Mouse (Mus musculus) CH12.LX (cell line): ENCODE results near the gene Bach2. TPM values are rescaled to one million over a fixed set of nuclear protein-coding genes. Genes with fewer than 3 reads are reported as not detected.

Source experiments
- DNase-seq: peaks from one replicate; pipeline ENCODE4 v3.0.0-alpha.2; 2013; ENCODE audit errors: extremely low read depth
- H3K27ac ChIP-seq: 2 replicates; pipeline ENCODE4 v1.5.1; 2012; ENCODE audit warnings: low read depth, mild to moderate bottlenecking, control low read depth, moderate library complexity; ENCODE audit not compliant: insufficient read depth
- H3K27me3 ChIP-seq: replicated peaks from 2 replicates; pipeline ENCODE3; 2012; ENCODE audit warnings: inconsistent platforms
- H3K36me3 ChIP-seq, 2 experiments: replicated peaks in 1 of 2; 2 replicates each; pipeline versions ENCODE3 to v1.6.1; 2012; ENCODE audit warnings: inconsistent platforms in 1 of 2, low read length in 1 of 2, mild to moderate bottlenecking in 1 of 2, mixed read lengths in 1 of 2, moderate library complexity in 1 of 2; ENCODE audit not compliant: control insufficient read depth in 1 of 2, insufficient read depth in 1 of 2
- H3K4me1 ChIP-seq, 2 experiments: 2 replicates each; pipeline ENCODE4 v1.6.1; 2012; ENCODE audit warnings: inconsistent platforms in 1 of 2, moderate library complexity in 1 of 2; ENCODE audit not compliant: insufficient read depth in 2 of 2, control insufficient read depth in 1 of 2
- H3K4me2 ChIP-seq: 2 replicates; pipeline ENCODE4 v1.6.1; 2012; ENCODE audit warnings: low read depth, mild to moderate bottlenecking, control low read depth; ENCODE audit not compliant: poor library complexity, insufficient read depth, severe bottlenecking
- H3K4me3 ChIP-seq, 3 experiments: fragments of 150-350 bp in 1 of 3; sonication (generic) in 1 of 3; replicated peaks in 1 of 3; 2 replicates each; pipeline versions ENCODE3 to v1.5.1; 2011 to 2012; ENCODE audit warnings: low read depth in 2 of 3, low read length in 2 of 3, mild to moderate bottlenecking in 2 of 3, moderate library complexity in 2 of 3, control low read depth in 1 of 3, improper control_type of control experiment in 1 of 3, inconsistent platforms in 1 of 3, mixed read lengths in 1 of 3; ENCODE audit not compliant: poor library complexity in 1 of 3
- H3K79me2 ChIP-seq: replicated peaks from 2 replicates; pipeline ENCODE4 v1.6.1; 2012; ENCODE audit warnings: mild to moderate bottlenecking, moderate library complexity; ENCODE audit not compliant: control insufficient read depth, poor library complexity, insufficient read depth, severe bottlenecking; ENCODE audit errors: extremely low read depth
- H3K9ac ChIP-seq: 2 replicates; pipeline ENCODE4 v1.6.1; 2012; ENCODE audit warnings: low read depth, mild to moderate bottlenecking, control low read depth, moderate library complexity; ENCODE audit not compliant: insufficient read depth
- H3K9me3 ChIP-seq: replicated peaks from 2 replicates; pipeline ENCODE3; 2012; ENCODE audit warnings: low read length, inconsistent platforms, mixed read lengths
- BHLHE40 ChIP-seq: IDR thresholded peaks from 2 replicates; pipeline ENCODE4 v1.6.1; 2011; ENCODE audit warnings: mild to moderate bottlenecking, low read depth, low read length, improper control_type of control experiment
- CHD2 ChIP-seq: IDR thresholded peaks from 2 replicates; pipeline ENCODE4 v1.6.1; 2011; ENCODE audit warnings: low read length, improper control_type of control experiment
- CTCF ChIP-seq, 2 experiments: IDR thresholded peaks in 1 of 2; conservative IDR thresholded peaks in 1 of 2; 2 replicates each; pipeline ENCODE4 v1.5.1; 2011 to 2012; ENCODE audit warnings: low read depth in 2 of 2, low read length in 2 of 2, improper control_type of control experiment in 1 of 2, inconsistent platforms in 1 of 2, mild to moderate bottlenecking in 1 of 2, moderate library complexity in 1 of 2
- ELF1 ChIP-seq: IDR thresholded peaks from 2 replicates; pipeline ENCODE4 v1.6.1; 2014; ENCODE audit warnings: low read depth, mild to moderate bottlenecking, inconsistent platforms, low read length, improper control_type of control experiment
- EP300 ChIP-seq: IDR thresholded peaks from 2 replicates; pipeline ENCODE4 v1.6.1; 2011; ENCODE audit warnings: low read length, improper control_type of control experiment
- IRF4 ChIP-seq: IDR thresholded peaks from 2 replicates; pipeline ENCODE4 v1.6.1; 2014; ENCODE audit warnings: low read depth, mild to moderate bottlenecking, inconsistent platforms, low read length, improper control_type of control experiment
- MAX ChIP-seq: IDR thresholded peaks from 2 replicates; pipeline ENCODE4 v1.6.1; 2011; ENCODE audit warnings: low read length, improper control_type of control experiment
- MAZ ChIP-seq: IDR thresholded peaks from 2 replicates; pipeline ENCODE4 v1.6.1; 2012; ENCODE audit warnings: low read depth, mild to moderate bottlenecking, inconsistent platforms, low read length, improper control_type of control experiment, moderate library complexity
- MEF2A ChIP-seq: IDR thresholded peaks from 2 replicates; pipeline ENCODE4 v1.6.1; 2014; ENCODE audit warnings: low read depth, mild to moderate bottlenecking, inconsistent platforms, low read length, improper control_type of control experiment, borderline replicate concordance
- NRF1 ChIP-seq: IDR thresholded peaks from 2 replicates; pipeline ENCODE4 v1.6.1; 2014; ENCODE audit warnings: low read depth, mild to moderate bottlenecking, inconsistent platforms, low read length, improper control_type of control experiment, moderate library complexity
- PAX5 ChIP-seq: IDR thresholded peaks from 2 replicates; pipeline ENCODE4 v1.6.1; 2012; ENCODE audit warnings: low read length, inconsistent platforms, mixed read lengths
- POLR2A ChIP-seq: IDR thresholded peaks from 2 replicates; pipeline ENCODE4 v1.6.1; 2011; ENCODE audit warnings: low read depth, mild to moderate bottlenecking, improper control_type of control experiment, low read length
- TBP ChIP-seq: conservative IDR thresholded peaks from 2 replicates; pipeline ENCODE4 v1.6.1; 2011; ENCODE audit warnings: low read depth, low read length, improper control_type of control experiment
- ZC3H11A ChIP-seq: IDR thresholded peaks from 2 replicates; pipeline ENCODE4 v1.6.1; 2012; ENCODE audit warnings: low read depth, mild to moderate bottlenecking, inconsistent platforms, low read length, improper control_type of control experiment
- dilution Hi-C: fragments of 300-500 bp; cut with MboI; formaldehyde crosslinking; loops from 2 replicates; pipeline ENCODE4 v1.14.3; 2020; ENCODE audit warnings: low sequenced_read_pairs; ENCODE audit not compliant: extremely low pct_unique_long_range_greater_than_20kb, extremely low pct_ligation_motif_present
- in situ Hi-C: fragments of 300-500 bp; cut with MboI; formaldehyde crosslinking; loops from 3 replicates; pipeline ENCODE4 v1.14.3; 2019; ENCODE audit warnings: low sequenced_read_pairs, low pct_ligation_motif_present, low pct_unique_long_range_greater_than_20kb, mixed read lengths
- polyA plus RNA-seq: library from polyadenylated mRNA; unstranded; fragments of >175 nt; gene quantifications from 2 replicates; pipeline ENCODE4 v1.2.1, GENCODE M21; 2012; ENCODE audit warnings: low read depth; ENCODE audit not compliant: insufficient read length
- total RNA-seq, 2 experiments: library from RNA; depleted of rRNA; stranded (reverse); fragments of 300-350 nt in 1 of 2; fragments of >200 nt in 1 of 2; gene quantifications; 2 replicates each; pipeline ENCODE4 v1.2.3; 2012 to 2014

Bach2 gene
- total and polyA plus RNA-seq, 3 experiments, result 0.11 TPM; not detected in 2

DNA sequence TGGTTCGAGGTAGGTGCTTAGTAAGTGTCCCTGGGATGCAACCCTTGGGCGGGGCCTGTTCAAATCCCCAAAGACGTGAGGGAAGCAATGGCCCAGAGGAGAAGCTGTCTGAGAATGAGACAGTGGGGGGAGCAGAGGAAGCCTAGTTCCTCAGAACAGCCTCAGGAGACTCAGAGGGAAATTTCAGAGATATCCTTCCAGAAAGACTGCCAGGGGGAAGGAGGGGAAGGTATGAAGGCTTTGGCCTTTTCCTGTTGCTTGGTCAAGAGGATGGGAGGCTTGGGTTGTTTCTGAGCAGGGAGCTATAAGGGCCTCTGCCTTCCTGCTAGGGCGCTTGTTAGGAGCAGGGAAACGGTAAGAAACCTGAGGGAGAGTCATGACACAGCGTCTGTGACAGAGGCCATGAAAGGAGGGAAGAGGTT lies 137.9 kb downstream of the Bach2 start:
- Histone ChIP-seq H3K36me3 (no peaks in the 10 kb centered on the region), H3K4me3 (no peak overlapping the region), H3K4me2 (no peak overlapping the region), H3K9ac (no peak overlapping the region), H3K9me3 (no peaks in the 10 kb centered on the region), H3K4me1 (peaks cover 6 to 36% of the 10 kb centered on the region in 2 experiments), H3K79me2 (no peaks in the 10 kb centered on the region), H3K27ac (no peak overlapping the region), H3K27me3 (peaks cover 3% of the 10 kb centered on the region)
- dilution Hi-C loops, result no loop called here
- in situ Hi-C loops, result no loop called here
- DNase-seq, result peak; percentile 65
- no peak for TF ChIP-seq MAZ
- no peak for TF ChIP-seq BHLHE40
- TF ChIP-seq PAX5, result no peak
- no peak for TF ChIP-seq ZC3H11A

DNA sequence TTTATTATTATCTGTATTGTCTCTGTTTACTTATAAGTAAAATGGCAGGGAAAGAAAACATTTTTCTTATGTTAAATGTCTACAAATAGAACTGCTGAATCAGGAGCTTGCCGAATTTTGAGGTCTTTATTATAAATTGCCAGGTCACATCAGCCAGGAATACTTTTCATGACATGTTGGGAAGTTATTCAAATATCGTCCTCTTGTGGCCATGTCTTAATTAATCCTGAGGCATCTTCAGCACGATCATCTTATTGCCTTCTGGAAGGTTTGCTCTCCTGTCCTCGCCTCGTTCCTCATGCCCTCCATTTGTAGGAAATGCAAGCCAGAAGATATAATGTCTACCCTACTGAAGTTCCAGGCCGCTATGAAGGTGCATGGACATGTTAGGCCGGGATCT lies 140.5 kb downstream of the Bach2 start:
- Histone ChIP-seq H3K4me1 (peaks cover 3 to 21% of the 10 kb centered on the region in 2 experiments; a peak in 3 of 4 replicates), H3K9ac (no peak overlapping the region), H3K4me3 (no peak overlapping the region), H3K36me3 (no peaks in the 10 kb centered on the region), H3K79me2 (no peaks in the 10 kb centered on the region), H3K27me3 (peaks cover 2% of the 10 kb centered on the region), H3K9me3 (no peaks in the 10 kb centered on the region), H3K27ac (no peak overlapping the region), H3K4me2 (no peak overlapping the region)
- TF ChIP-seq POLR2A, result no peak
- TF ChIP-seq CHD2, result no peak
- TF ChIP-seq MEF2A, result no peak
- no peak for TF ChIP-seq NRF1
- TF ChIP-seq IRF4, result no peak
- TF ChIP-seq BHLHE40, result no peak
- no peak for TF ChIP-seq PAX5
- DNase-seq, result no peak
- in situ Hi-C loops (no loop called here), dilution Hi-C loops (no loop called here)

DNA sequence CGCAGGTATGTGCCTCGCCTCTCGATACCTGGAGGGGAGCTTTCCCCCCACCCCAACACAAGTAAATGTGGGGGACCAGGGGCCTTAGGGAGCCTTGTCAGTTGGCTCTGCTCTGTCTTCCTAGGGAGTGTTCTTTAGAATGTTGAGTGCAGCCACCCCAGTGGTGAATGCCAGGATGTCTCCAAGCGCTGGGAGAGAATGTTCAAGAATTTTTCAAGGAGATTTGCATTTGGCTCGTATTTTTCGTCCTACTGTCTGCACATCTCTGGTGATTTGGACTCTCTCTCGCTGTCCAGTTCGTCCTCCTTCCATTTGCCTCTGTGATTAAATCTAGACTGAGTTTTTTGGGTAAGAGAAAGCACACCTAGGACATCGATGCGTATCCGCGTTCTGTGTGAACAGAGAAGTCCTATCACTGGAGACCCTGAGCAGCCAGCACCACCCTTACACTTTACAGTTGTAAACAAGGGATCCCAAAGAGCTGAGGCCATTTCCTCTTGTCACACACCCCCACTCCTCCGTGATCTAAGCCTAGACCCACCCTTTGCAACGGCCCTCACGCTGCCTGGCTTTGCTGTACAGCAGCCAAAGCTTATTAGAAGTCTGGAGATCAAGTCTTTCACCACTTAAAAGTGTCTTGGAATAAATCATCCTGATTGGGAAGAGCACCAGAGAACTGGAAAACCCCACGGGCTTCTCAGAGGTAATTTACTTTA lies 143.2 kb downstream of the Bach2 start:
- in situ Hi-C loops, result no loop called here
- TF ChIP-seq EP300 (no peak), POLR2A (no peak), ELF1 (no peak), CTCF (conservative IDR thresholded peaks at IDR 0.05 in 1 of 2, IDR thresholded peaks at IDR 0.05 in 1 of 2; ENCODE audit: low read depth in 2 of 2, low read length in 2 of 2) (no peak), MAX (no peak), TBP (no peak)
- no peak overlapping the region for H3K4me3 ChIP-seq
- no peak overlapping the region for H3K9ac ChIP-seq
- H3K27ac ChIP-seq, result no peak overlapping the region
- H3K4me2 ChIP-seq, result no peak overlapping the region
- no peaks in the 10 kb centered on the region for H3K36me3 ChIP-seq
- peaks cover 1 to 5% of the 10 kb centered on the region in 2 experiments; a peak in 3 of 4 replicates for H3K4me1 ChIP-seq
- dilution Hi-C loops, result no loop called here
- no peaks in the 10 kb centered on the region for H3K9me3 ChIP-seq
- DNase-seq, result no peak
- H3K27me3 ChIP-seq, result peaks cover 2% of the 10 kb centered on the region
- H3K79me2 ChIP-seq, result no peaks in the 10 kb centered on the region
